Mouse (Mus musculus) liver, postnatal 0 days (tissue): ENCODE measurements around the gene Cidec. TPM values are rescaled to one million over a fixed set of nuclear protein-coding genes. Genes with fewer than 3 reads are reported as not detected.
A peak's percentile ranks its signal among the peaks of the same experiment; 100 is the strongest.

Source experiments
- ATAC-seq: fragments of 200-750 bp; cut with Nextera tagmentation; 2 replicates; pipeline ENCODE4 v1.8.0; 2017; ENCODE audit warnings: mild to moderate bottlenecking, moderate library complexity
- DNase-seq: peaks from one replicate; pipeline ENCODE4 v3.0.0-alpha.2; 2016
- H3K27ac ChIP-seq: fragments of 300-500 bp; sonication (generic); 2 replicates; pipeline ENCODE4 v1.5.1; 2014; ENCODE audit warnings: antibody characterized with exemption, moderate library complexity, mild to moderate bottlenecking, low read depth
- H3K27me3 ChIP-seq: fragments of 300-500 bp; sonication (generic); 2 replicates; pipeline ENCODE4 v1.6.1; 2014; ENCODE audit warnings: low read length, control low read depth, mixed read lengths; ENCODE audit not compliant: insufficient read depth
- H3K36me3 ChIP-seq: fragments of 300-500 bp; sonication (generic); replicated peaks from 2 replicates; pipeline ENCODE4 v1.6.1; 2014; ENCODE audit warnings: mild to moderate bottlenecking, control low read depth, low read length, moderate library complexity, mixed read lengths; ENCODE audit not compliant: insufficient read depth
- H3K4me1 ChIP-seq: fragments of 300-500 bp; sonication (generic); 2 replicates; pipeline ENCODE4 v1.6.1; 2014; ENCODE audit warnings: antibody characterized with exemption, mild to moderate bottlenecking, control low read depth; ENCODE audit not compliant: insufficient read depth
- H3K4me2 ChIP-seq: fragments of 300-500 bp; sonication (generic); 2 replicates; pipeline ENCODE4 v1.6.1; 2014; ENCODE audit warnings: low read depth, mild to moderate bottlenecking, low read length, moderate library complexity, mixed read lengths
- H3K4me3 ChIP-seq: fragments of 300-500 bp; sonication (generic); 2 replicates; pipeline ENCODE4 v1.5.1; 2014; ENCODE audit warnings: low read depth, low read length
- H3K9ac ChIP-seq: fragments of 300-500 bp; sonication (generic); replicated peaks from 2 replicates; pipeline ENCODE4 v1.6.1; 2014; ENCODE audit warnings: mild to moderate bottlenecking, moderate library complexity
- H3K9me3 ChIP-seq: fragments of 300-500 bp; sonication (generic); 2 replicates; pipeline ENCODE4 v1.6.1; 2016; ENCODE audit warnings: mild to moderate bottlenecking, control low read depth, low read length, mixed read lengths
- CTCF ChIP-seq: sonication (generic); IDR thresholded peaks from 2 replicates; pipeline ENCODE4 v1.5.1; 2016; ENCODE audit warnings: antibody characterized with exemption, low read depth
- EP300 ChIP-seq: IDR thresholded peaks from 2 replicates; pipeline ENCODE4 v1.6.1; 2016; ENCODE audit warnings: antibody characterized with exemption, low read depth, mild to moderate bottlenecking
- WGBS: fragments of 180-500 bp; shearing (Covaris S2); extraction: QIAGEN DNeasy Blood & Tissue Kit; methylation state at CpG from one replicate; pipeline ENCODE4 v1.1.7; 2014; ENCODE audit not compliant: insufficient replicate concordance; 5-methylcytosine and 5-hydroxymethylcytosine counted together
- polyA plus RNA-seq: library from polyadenylated mRNA; unstranded; fragments of >200 nt; fragmentation: Nextera tagmentation; extraction: Ambion mirVana; gene quantifications from 2 replicates; pipeline ENCODE4 v1.2.1, GENCODE M21; 2015

The Cidec gene
- polyA plus RNA-seq, 1 experiment from 2014 or later, result 5.9 TPM

- TF ChIP-seq EP300 (no peak), CTCF (no peak)
- DNase-seq (no peak), ATAC-seq (no peak)
- Histone ChIP-seq H3K4me3 (no peak overlapping the region), H3K27me3 (0 out of 2 replicates have a peak, but pooled peaks cover 3% of the 10 kb centered on the region), H3K36me3 (peaks cover 7% of the 10 kb centered on the region; the same call in 1 of the 2 replicates), H3K9me3 (no peaks in the 10 kb centered on the region), H3K27ac (no peak overlapping the region), H3K4me2 (no peak overlapping the region), H3K4me1 (peaks cover 3% of the 10 kb centered on the region; the same call in 1 of the 2 replicates), H3K9ac (no peak overlapping the region)
- 75% methylated on average over 10 of the region's 10 CpGs for WGBS
Measured at GRCm38 (mm10) chr6:113396270-113397030, 39.1 kb downstream of the Cidec start.

- H3K9me3 ChIP-seq, result no peaks in the 10 kb centered on the region
- TF ChIP-seq EP300, result no peak
- DNase-seq (no peak), ATAC-seq (no peak)
- H3K27ac ChIP-seq, result no peak overlapping the region
- no peak overlapping the region for H3K4me2 ChIP-seq
- 0 out of 2 replicates have a peak, but pooled peaks cover 3% of the 10 kb centered on the region for H3K27me3 ChIP-seq
- peaks cover 10% of the 10 kb centered on the region; the same call in 1 of the 2 replicates for H3K36me3 ChIP-seq
- H3K9ac ChIP-seq, result no peak overlapping the region
- H3K4me1 ChIP-seq, result peaks cover 3% of the 10 kb centered on the region; the same call in 1 of the 2 replicates
- H3K4me3 ChIP-seq, result no peak overlapping the region
- WGBS, result 89% methylated on average over 6 of the region's 6 CpGs
Measured at GRCm38 (mm10) chr6:113395501-113395900, 40.1 kb downstream of the Cidec start.

GRCm38 (mm10) chr6:113394811-113395210 lies 40.7 kb downstream of the Cidec start:
- 88% methylated on average over 11 of the region's 11 CpGs for WGBS
- no peak for TF ChIP-seq CTCF
- TF ChIP-seq EP300, result no peak
- H3K4me3 ChIP-seq, result no peak overlapping the region
- peaks cover 16% of the 10 kb centered on the region for H3K36me3 ChIP-seq
- H3K9me3 ChIP-seq, result no peaks in the 10 kb centered on the region
- ATAC-seq, result no peak
- no peak for DNase-seq
- H3K4me2 ChIP-seq, result no peak overlapping the region
- H3K27me3 ChIP-seq, result 0 out of 2 replicates have a peak, but pooled peaks cover 3% of the 10 kb centered on the region
- H3K27ac ChIP-seq, result no peak overlapping the region
- H3K4me1 ChIP-seq, result peaks cover 3% of the 10 kb centered on the region; the same call in 1 of the 2 replicates
- H3K9ac ChIP-seq, result no peak overlapping the region

GRCm38 (mm10) chr6:113393951-113394350 lies 41.6 kb downstream of the Cidec start:
- 74% methylated on average over 6 of the region's 6 CpGs for WGBS
- Histone ChIP-seq H3K4me3 (no peak overlapping the region), H3K9me3 (no peaks in the 10 kb centered on the region), H3K36me3 (peaks cover 24% of the 10 kb centered on the region), H3K27me3 (0 out of 2 replicates have a peak, but pooled peaks cover 3% of the 10 kb centered on the region), H3K4me2 (no peak overlapping the region), H3K9ac (no peak overlapping the region), H3K4me1 (peaks cover 3% of the 10 kb centered on the region; the same call in 1 of the 2 replicates), H3K27ac (no peak overlapping the region)
- TF ChIP-seq EP300 (no peak), CTCF (no peak)
- ATAC-seq, result no peak
- no peak for DNase-seq

- 9% methylated on average over 50 of the region's 51 CpGs for WGBS
- Histone ChIP-seq H3K4me2 (peak overlapping the region; percentile 65), H3K36me3 (peaks cover 34% of the 10 kb centered on the region), H3K4me1 (peaks cover 3% of the 10 kb centered on the region; the same call in 1 of the 2 replicates), H3K9me3 (no peaks in the 10 kb centered on the region), H3K4me3 (peak overlapping the region; percentile 26), H3K9ac (peak overlapping the region; percentile 47), H3K27me3 (0 out of 2 replicates have a peak, but pooled peaks cover 3% of the 10 kb centered on the region), H3K27ac (no peak overlapping the region)
- ATAC-seq (peak; percentile 70), DNase-seq (peak; percentile 43)
- TF ChIP-seq EP300 (no peak), CTCF (no peak)
Measured at GRCm38 (mm10) chr6:113392387-113393071, 43.0 kb downstream of the Cidec start.

GRCm38 (mm10) chr6:113392015-113392386 lies 43.6 kb downstream of the Cidec start:
- H3K9ac ChIP-seq, result no peak overlapping the region
- H3K4me3 ChIP-seq, result peak overlapping the region; percentile 26
- H3K4me2 ChIP-seq, result peak overlapping the region; percentile 65
- H3K36me3 ChIP-seq, result peaks cover 39% of the 10 kb centered on the region
- 24% methylated on average over 10 of the region's 10 CpGs for WGBS
- DNase-seq, result no peak
- 0 out of 2 replicates have a peak, but pooled peaks have one; percentile 2 for ATAC-seq
- H3K27me3 ChIP-seq, result 0 out of 2 replicates have a peak, but pooled peaks cover 3% of the 10 kb centered on the region
- peaks cover 3% of the 10 kb centered on the region; the same call in 1 of the 2 replicates for H3K4me1 ChIP-seq
- no peak overlapping the region for H3K27ac ChIP-seq
- H3K9me3 ChIP-seq, result no peaks in the 10 kb centered on the region
- TF ChIP-seq CTCF (no peak), EP300 (no peak)
